Mouse (Mus musculus): ENCODE results near the gene Rtp3. TPM values are rescaled to one million over a fixed set of nuclear protein-coding genes. Genes with fewer than 3 reads are reported as not detected.

Rtp3 gene
- polyA plus RNA-seq, 1 experiment from 2014 or later: not detected

DNA sequence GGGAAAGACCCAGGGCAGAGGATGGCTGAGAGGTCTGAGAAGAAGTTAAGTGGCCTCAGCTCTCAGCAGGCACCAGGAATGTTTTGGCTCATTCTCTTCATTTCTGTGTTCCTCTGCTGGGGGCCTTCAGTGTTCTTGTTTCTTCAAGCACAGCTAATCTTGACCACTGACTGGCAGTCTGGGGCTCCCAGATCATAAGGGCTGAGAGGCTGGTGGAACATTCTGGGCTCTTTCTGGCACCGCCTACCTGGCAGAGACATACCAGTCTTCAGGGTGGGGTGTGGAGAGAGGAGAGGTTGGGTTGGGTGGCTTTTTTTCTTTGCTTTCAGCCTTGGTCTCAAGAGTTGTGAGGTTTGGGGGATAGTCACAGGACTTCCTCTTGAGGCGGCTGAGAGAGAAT, 8.7 kb upstream of the Rtp3 start:
- no peaks in the 10 kb centered on the region for H3K4me1 ChIP-seq
- H3K4me2 ChIP-seq (replicated peaks): no peak overlapping the region
- H3K27ac ChIP-seq: no peak overlapping the region
- no peaks in the 10 kb centered on the region for H3K36me3 ChIP-seq
- no peak overlapping the region for H3K9ac ChIP-seq
- H3K9me3 ChIP-seq (replicated peaks): no peaks in the 10 kb centered on the region
- 85% methylated on average over 2 of the region's 2 CpGs for WGBS
- H3K27me3 ChIP-seq: no peaks in the 10 kb centered on the region
- H3K4me3 ChIP-seq: no peak overlapping the region
- ATAC-seq (ENCODE audit: low FRiP score): no peak

- Histone ChIP-seq H3K4me1 (no peaks in the 10 kb centered on the region), H3K9me3 (replicated peaks) (no peaks in the 10 kb centered on the region), H3K27me3 (no peaks in the 10 kb centered on the region), H3K27ac (no peak overlapping the region), H3K36me3 (no peaks in the 10 kb centered on the region), H3K4me3 (no peak overlapping the region), H3K9ac (no peak overlapping the region), H3K4me2 (replicated peaks) (no peak overlapping the region)
- ATAC-seq (ENCODE audit: low FRiP score): no peak
- WGBS: 5% methylated on average over 5 of the region's 5 CpGs
Measured at GRCm38 (mm10) chr9:110997245-110997644, 6.9 kb upstream of the Rtp3 start.

DNA sequence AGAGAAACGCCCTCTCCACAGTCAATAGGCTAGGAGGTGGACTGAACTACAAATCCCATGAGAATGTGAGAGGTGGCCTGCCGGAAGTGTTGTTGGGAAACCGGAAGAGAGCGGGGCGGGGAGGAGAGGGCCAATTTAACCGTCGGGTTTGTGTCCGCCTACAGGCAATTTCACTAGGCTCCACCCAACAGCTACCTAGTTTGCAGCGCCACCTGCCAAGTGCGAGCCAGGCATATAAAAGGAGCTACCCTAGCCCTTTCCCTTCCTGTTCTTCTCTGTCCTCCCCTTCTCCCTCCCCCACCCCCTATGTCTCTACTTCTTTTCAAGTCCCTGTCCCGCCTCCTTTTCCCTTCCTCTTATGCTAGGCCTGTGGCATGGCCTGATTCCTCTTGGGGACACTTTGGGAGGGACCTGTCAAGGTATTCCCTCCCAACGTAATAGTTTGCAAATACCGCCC, 4.4 kb upstream of the Rtp3 start:
- Histone ChIP-seq H3K4me1 (no peaks in the 10 kb centered on the region), H3K4me2 (replicated peaks) (peak overlapping the region; percentile 54), H3K27me3 (no peaks in the 10 kb centered on the region; the same call in 1 of the 2 replicates), H3K27ac (peak overlapping the region; percentile 62; the same call in 1 of the 2 replicates), H3K4me3 (peak overlapping the region; percentile 41), H3K36me3 (no peaks in the 10 kb centered on the region), H3K9ac (no peak overlapping the region), H3K9me3 (replicated peaks) (no peaks in the 10 kb centered on the region)
- ATAC-seq (ENCODE audit: low FRiP score): peak; percentile 92
- WGBS: 10% methylated on average over 13 of the region's 13 CpGs

GRCm38 (mm10) chr9:110993281-110993709, 2.9 kb upstream of the Rtp3 start:
- no peaks in the 10 kb centered on the region for H3K36me3 ChIP-seq
- 47% methylated on average over 3 of the region's 3 CpGs for WGBS
- no peak overlapping the region for H3K27ac ChIP-seq
- no peak overlapping the region for H3K9ac ChIP-seq
- no peak overlapping the region for H3K4me2 ChIP-seq (replicated peaks)
- ATAC-seq (ENCODE audit: low FRiP score): no peak
- no peaks in the 10 kb centered on the region; the same call in 1 of the 2 replicates for H3K27me3 ChIP-seq
- no peaks in the 10 kb centered on the region for H3K9me3 ChIP-seq (replicated peaks)
- no peak overlapping the region for H3K4me3 ChIP-seq
- H3K4me1 ChIP-seq: no peaks in the 10 kb centered on the region

DNA sequence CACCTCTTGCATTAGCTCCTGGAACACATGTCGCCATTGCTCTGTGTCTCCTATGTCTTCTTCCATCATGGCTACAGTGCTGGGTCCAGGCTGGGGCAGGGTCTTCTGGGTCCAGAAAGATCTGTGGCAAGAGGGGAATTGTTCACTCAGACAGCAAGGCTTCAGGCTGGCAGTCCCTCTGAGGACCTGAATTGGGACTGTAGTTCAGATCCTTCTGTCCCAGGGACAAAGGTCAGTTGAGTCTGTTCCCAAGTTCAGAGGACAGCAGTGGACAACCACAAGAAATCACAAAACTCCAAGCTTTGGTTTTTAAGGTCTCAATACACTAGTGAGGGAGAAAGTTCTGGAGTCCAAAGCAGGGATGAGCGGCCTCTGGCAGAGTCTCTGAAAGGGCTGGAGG, 840 bp downstream of the Rtp3 start:
- no peak for ATAC-seq (ENCODE audit: low FRiP score)
- H3K4me3 ChIP-seq: no peak overlapping the region
- 93% methylated on average over 2 of the region's 2 CpGs for WGBS
- H3K36me3 ChIP-seq: no peaks in the 10 kb centered on the region
- no peak overlapping the region for H3K27ac ChIP-seq
- H3K9me3 ChIP-seq (replicated peaks): no peaks in the 10 kb centered on the region
- H3K4me2 ChIP-seq (replicated peaks): no peak overlapping the region
- H3K27me3 ChIP-seq: no peaks in the 10 kb centered on the region; the same call in 1 of the 2 replicates
- no peaks in the 10 kb centered on the region for H3K4me1 ChIP-seq
- no peak overlapping the region for H3K9ac ChIP-seq

DNA sequence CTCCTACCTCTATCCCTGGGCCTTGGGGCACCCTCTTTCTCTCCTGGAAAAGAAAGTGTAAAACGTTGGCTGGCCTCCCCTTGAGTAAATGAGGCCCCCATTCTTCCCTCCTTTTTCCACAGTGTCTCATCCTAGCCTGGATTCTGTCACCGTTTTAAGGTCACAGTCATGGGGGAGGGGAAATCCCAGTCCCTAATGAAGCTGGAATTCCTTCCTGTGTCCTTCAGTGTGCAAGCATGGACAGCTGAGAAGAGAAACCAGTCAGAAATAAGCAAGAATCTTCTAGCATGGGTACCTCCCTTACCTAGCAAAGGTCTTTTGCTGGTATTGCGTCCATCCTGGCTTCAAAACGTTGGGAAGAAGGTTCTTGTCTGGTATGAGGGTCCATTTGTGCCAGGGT, 1.2 kb downstream of the Rtp3 start:
- Histone ChIP-seq H3K27me3 (no peaks in the 10 kb centered on the region; the same call in 1 of the 2 replicates), H3K9me3 (replicated peaks) (no peaks in the 10 kb centered on the region), H3K4me1 (no peaks in the 10 kb centered on the region), H3K36me3 (no peaks in the 10 kb centered on the region), H3K9ac (no peak overlapping the region), H3K27ac (no peak overlapping the region), H3K4me2 (replicated peaks) (no peak overlapping the region), H3K4me3 (no peak overlapping the region)
- ATAC-seq (ENCODE audit: low FRiP score): no peak
- WGBS: 62% methylated on average over 4 of the region's 4 CpGs

- H3K4me3 ChIP-seq: no peak overlapping the region
- no peak for ATAC-seq (ENCODE audit: low FRiP score)
- H3K4me1 ChIP-seq: no peaks in the 10 kb centered on the region
- no peak overlapping the region for H3K4me2 ChIP-seq (replicated peaks)
- H3K9me3 ChIP-seq (replicated peaks): no peaks in the 10 kb centered on the region
- H3K36me3 ChIP-seq: no peaks in the 10 kb centered on the region
- no peak overlapping the region for H3K9ac ChIP-seq
- WGBS: 83% methylated on average over 3 of the region's 3 CpGs
- no peaks in the 10 kb centered on the region; the same call in 1 of the 2 replicates for H3K27me3 ChIP-seq
- H3K27ac ChIP-seq: no peak overlapping the region
Measured at GRCm38 (mm10) chr9:110988078-110988477, 2.3 kb downstream of the Rtp3 start.

GRCm38 (mm10) chr9:110987331-110987730, 3.1 kb downstream of the Rtp3 start:
- WGBS: 82% methylated on average over 4 of the region's 4 CpGs
- Histone ChIP-seq H3K36me3 (no peaks in the 10 kb centered on the region), H3K4me2 (replicated peaks) (no peak overlapping the region), H3K9me3 (replicated peaks) (no peaks in the 10 kb centered on the region), H3K9ac (no peak overlapping the region), H3K27me3 (no peaks in the 10 kb centered on the region; the same call in 1 of the 2 replicates), H3K4me3 (no peak overlapping the region), H3K27ac (no peak overlapping the region), H3K4me1 (no peaks in the 10 kb centered on the region)
- ATAC-seq (ENCODE audit: low FRiP score): no peak

DNA sequence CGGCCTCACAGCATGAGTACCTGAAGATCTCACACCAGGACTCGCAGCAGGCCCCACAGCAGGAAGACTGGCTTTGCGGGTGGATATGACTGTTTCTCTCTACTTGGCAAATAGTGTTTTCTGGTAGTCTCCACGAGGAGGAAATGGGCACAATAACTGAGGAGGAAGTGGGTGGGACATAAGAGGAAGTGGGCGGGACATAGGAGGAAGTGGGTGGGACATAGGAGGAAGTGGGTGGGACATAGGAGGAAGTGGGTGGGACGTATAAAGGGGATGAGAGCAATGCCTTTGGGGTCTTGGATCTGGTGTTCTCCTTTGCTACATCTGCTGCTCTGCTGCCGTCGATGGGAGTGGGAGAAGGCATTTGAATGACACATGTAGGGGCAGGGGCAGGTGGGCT, 4.4 kb downstream of the Rtp3 start:
- Histone ChIP-seq H3K9me3 (replicated peaks) (no peaks in the 10 kb centered on the region), H3K4me2 (replicated peaks) (no peak overlapping the region), H3K36me3 (no peaks in the 10 kb centered on the region), H3K27ac (no peak overlapping the region), H3K27me3 (no peaks in the 10 kb centered on the region; the same call in 1 of the 2 replicates), H3K4me3 (no peak overlapping the region), H3K9ac (no peak overlapping the region), H3K4me1 (no peaks in the 10 kb centered on the region)
- no peak for ATAC-seq (ENCODE audit: low FRiP score)
- 87% methylated on average over 8 of the region's 8 CpGs for WGBS

DNA sequence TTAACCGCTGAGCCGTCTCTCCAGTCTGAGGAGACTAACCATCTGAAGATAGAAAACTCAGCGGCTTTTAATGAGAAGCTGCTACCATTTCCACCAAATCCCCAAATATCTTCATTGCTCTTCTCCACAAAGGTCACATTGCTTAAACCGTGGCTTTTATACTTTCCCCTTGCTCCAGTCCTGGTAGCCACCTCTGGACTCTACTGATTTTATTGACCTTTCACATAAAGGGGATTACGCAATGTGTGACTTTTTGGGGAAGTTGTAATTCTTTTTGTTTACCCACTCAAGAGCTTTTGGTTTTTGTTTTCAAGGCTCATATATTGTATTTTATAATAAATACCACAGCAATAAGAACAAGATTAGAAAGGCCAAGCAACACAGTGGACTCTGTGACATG, 4.8 kb downstream of the Rtp3 start:
- H3K27me3 ChIP-seq: no peaks in the 10 kb centered on the region; the same call in 1 of the 2 replicates
- no peaks in the 10 kb centered on the region for H3K36me3 ChIP-seq
- no peak overlapping the region for H3K4me2 ChIP-seq (replicated peaks)
- H3K4me1 ChIP-seq: no peaks in the 10 kb centered on the region
- H3K27ac ChIP-seq: no peak overlapping the region
- ATAC-seq (ENCODE audit: low FRiP score): no peak
- H3K9me3 ChIP-seq (replicated peaks): no peaks in the 10 kb centered on the region
- WGBS: 95% methylated on average over 5 of the region's 5 CpGs
- H3K4me3 ChIP-seq: no peak overlapping the region
- H3K9ac ChIP-seq: no peak overlapping the region

DNA sequence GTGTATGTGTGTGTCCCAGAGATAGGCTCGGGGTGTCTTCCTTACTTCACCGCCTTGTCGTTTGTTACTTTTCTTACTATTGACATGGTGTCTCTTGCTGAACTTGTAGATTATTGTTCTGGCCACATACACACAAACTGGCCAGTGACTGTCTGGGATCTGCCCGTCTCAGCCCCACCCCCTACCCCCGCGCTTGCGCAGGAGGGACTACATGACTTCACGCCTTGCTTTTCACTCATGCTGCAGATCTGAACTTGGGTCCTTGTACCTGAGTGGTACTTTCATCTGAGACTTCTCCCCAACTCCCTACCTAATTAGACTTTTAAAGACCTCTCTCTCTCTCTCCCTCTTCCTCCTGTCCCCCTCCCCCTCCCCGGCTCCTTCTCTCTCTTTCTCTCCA, 6.3 kb downstream of the Rtp3 start:
- ATAC-seq (ENCODE audit: low FRiP score): no peak
- H3K36me3 ChIP-seq: no peaks in the 10 kb centered on the region
- no peaks in the 10 kb centered on the region for H3K9me3 ChIP-seq (replicated peaks)
- H3K27ac ChIP-seq: no peak overlapping the region
- no peaks in the 10 kb centered on the region for H3K27me3 ChIP-seq
- WGBS: 86% methylated on average over 9 of the region's 9 CpGs
- H3K4me1 ChIP-seq: no peaks in the 10 kb centered on the region
- H3K4me2 ChIP-seq (replicated peaks): no peak overlapping the region
- no peak overlapping the region for H3K9ac ChIP-seq
- no peak overlapping the region for H3K4me3 ChIP-seq

DNA sequence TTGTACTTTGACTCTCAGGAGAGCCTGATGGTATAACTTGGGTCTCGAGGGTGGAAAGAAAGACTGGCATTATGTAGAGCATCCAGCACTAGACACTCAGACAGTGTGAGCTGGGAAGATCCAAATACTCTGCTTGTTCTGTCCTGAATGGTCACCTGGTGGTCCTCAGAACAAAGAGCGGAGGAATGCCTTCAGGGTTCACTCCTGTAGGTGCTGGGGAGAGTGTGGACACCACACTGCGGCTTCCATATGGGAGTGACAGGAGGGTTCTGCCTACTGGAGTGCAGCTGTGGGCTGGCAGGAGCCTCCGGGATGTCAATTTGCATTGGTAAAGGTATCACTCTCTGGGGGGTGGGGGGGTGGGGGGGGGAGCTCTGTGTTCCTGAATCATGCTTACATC, 8.0 kb downstream of the Rtp3 start:
- no peaks in the 10 kb centered on the region for H3K36me3 ChIP-seq
- no peak overlapping the region for H3K9ac ChIP-seq
- no peak overlapping the region for H3K27ac ChIP-seq
- no peak overlapping the region for H3K4me3 ChIP-seq
- H3K4me1 ChIP-seq: no peaks in the 10 kb centered on the region
- no peak overlapping the region for H3K4me2 ChIP-seq (replicated peaks)
- ATAC-seq (ENCODE audit: low FRiP score): no peak
- no peaks in the 10 kb centered on the region for H3K27me3 ChIP-seq
- WGBS: 55% methylated on average over 4 of the region's 4 CpGs
- no peaks in the 10 kb centered on the region for H3K9me3 ChIP-seq (replicated peaks)

DNA sequence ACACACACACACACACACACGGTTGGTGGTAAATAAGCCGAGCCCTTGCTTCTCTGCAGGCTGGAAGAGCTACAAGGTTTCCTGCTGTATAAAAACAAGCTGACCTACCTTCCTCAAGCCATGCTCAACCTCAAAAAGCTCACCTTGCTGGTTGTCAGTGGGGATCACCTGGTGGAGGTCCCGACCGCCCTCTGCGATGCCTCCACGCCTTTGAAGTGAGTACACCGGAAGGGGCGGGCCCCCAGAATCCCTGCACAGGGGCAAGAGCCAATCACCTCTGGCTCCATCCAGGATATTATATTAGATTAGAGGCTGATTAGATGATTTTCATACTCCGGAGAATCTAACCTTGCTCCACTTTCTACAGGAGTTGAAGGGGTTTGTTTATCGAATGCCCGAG, 11.0 kb downstream of the Rtp3 start:
- H3K9me3 ChIP-seq (replicated peaks): no peaks in the 10 kb centered on the region
- no peak overlapping the region for H3K4me2 ChIP-seq (replicated peaks)
- WGBS: 93% methylated on average over 11 of the region's 11 CpGs
- no peaks in the 10 kb centered on the region for H3K36me3 ChIP-seq
- H3K27ac ChIP-seq: no peak overlapping the region
- ATAC-seq (ENCODE audit: low FRiP score): no peak
- no peaks in the 10 kb centered on the region for H3K27me3 ChIP-seq
- H3K4me3 ChIP-seq: no peak overlapping the region
- no peaks in the 10 kb centered on the region for H3K4me1 ChIP-seq
- no peak overlapping the region for H3K9ac ChIP-seq
